Mouse (Mus musculus) ES-E14 (cell line): ENCODE measurements at regions not wholly inside any gene's neighbourhood (a gene's known extent, or its start where the extent isn't known, plus 50 kb on each side); places are given as distances from the start of the nearest gene placed in this dataset.

Experiments
- CHD2 ChIP-seq: IDR thresholded peaks from 2 replicates; pipeline ENCODE4 v1.6.1; 2014; ENCODE audit warnings: mild to moderate bottlenecking, low read depth, low read length, inconsistent platforms
- HCFC1 ChIP-seq: IDR thresholded peaks from 2 replicates; pipeline ENCODE4 v1.6.1; 2012; ENCODE audit warnings: low read length, inconsistent platforms, borderline replicate concordance; ENCODE audit not compliant: insufficient read depth
- MAFK ChIP-seq: IDR thresholded peaks from 2 replicates; pipeline ENCODE4 v1.6.1; 2014; ENCODE audit warnings: mild to moderate bottlenecking, low read depth, low read length, inconsistent platforms; ENCODE audit not compliant: insufficient read depth
- ZNF384 ChIP-seq: IDR thresholded peaks from 2 replicates; pipeline ENCODE4 v1.6.1; 2012; ENCODE audit warnings: low read depth, low read length, inconsistent platforms

GRCm38 (mm10) chr4:31648631-31649368 is 315.1 kb upstream of the Map3k7 start:
- no peak for TF ChIP-seq MAFK
- TF ChIP-seq HCFC1, result no peak
- peak; percentile 90 for TF ChIP-seq ZNF384
- TF ChIP-seq CHD2, result no peak
